Mouse (Mus musculus) CH12.LX (cell line): ENCODE results near the gene Slc35c2.

Experiments used
- CHD1 ChIP-seq: IDR thresholded peaks from 2 replicates; pipeline ENCODE4 v1.6.1; 2012; ENCODE audit warnings: low read depth, low read length, improper control_type of control experiment, inconsistent platforms
- CTCF ChIP-seq, 2 experiments: IDR thresholded peaks in 1 of 2; conservative IDR thresholded peaks in 1 of 2; 2 replicates each; pipeline ENCODE4 v1.5.1; 2011 to 2012; ENCODE audit warnings: low read depth in 2 of 2, low read length in 2 of 2, improper control_type of control experiment in 1 of 2, inconsistent platforms in 1 of 2, mild to moderate bottlenecking in 1 of 2, moderate library complexity in 1 of 2
- EP300 ChIP-seq: IDR thresholded peaks from 2 replicates; pipeline ENCODE4 v1.6.1; 2011; ENCODE audit warnings: low read length, improper control_type of control experiment
- MAFK ChIP-seq: IDR thresholded peaks from 2 replicates; pipeline ENCODE4 v1.6.1; 2011; ENCODE audit warnings: low read length, improper control_type of control experiment; ENCODE audit not compliant: insufficient replicate concordance
- NELFE ChIP-seq: IDR thresholded peaks from 2 replicates; pipeline ENCODE4 v1.6.1; 2011; ENCODE audit warnings: low read depth, low read length, improper control_type of control experiment
- POLR2A ChIP-seq: IDR thresholded peaks from 2 replicates; pipeline ENCODE4 v1.6.1; 2011; ENCODE audit warnings: low read depth, mild to moderate bottlenecking, improper control_type of control experiment, low read length
- UBTF ChIP-seq: IDR thresholded peaks from 2 replicates; pipeline ENCODE4 v1.6.1; 2012; ENCODE audit warnings: low read depth, mild to moderate bottlenecking, inconsistent platforms, low read length, improper control_type of control experiment, moderate library complexity
- USF1 ChIP-seq: IDR thresholded peaks from 2 replicates; pipeline ENCODE4 v1.6.1; 2014; ENCODE audit warnings: low read depth, mild to moderate bottlenecking, inconsistent platforms, low read length, improper control_type of control experiment
- ZC3H11A ChIP-seq: IDR thresholded peaks from 2 replicates; pipeline ENCODE4 v1.6.1; 2012; ENCODE audit warnings: low read depth, mild to moderate bottlenecking, inconsistent platforms, low read length, improper control_type of control experiment

DNA sequence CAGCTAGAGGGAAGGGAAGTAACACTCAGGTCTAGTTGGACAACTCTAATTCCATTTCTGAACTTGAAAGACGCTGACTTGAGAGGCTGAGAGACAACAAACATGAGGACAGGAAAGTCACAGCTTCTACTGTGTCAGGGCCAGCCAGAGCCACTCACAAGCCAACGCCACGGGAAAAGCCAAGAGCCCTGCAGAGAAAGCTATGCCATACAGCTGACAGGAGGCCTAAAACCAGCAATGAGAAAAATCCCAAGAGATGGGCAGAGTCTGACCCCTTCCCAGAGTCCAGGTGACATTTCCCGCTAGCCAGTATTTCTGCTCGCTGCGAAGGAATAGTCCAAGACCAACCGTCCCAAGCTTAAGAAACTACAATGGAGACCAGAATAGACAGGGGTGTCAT is 31.3 kb upstream of the Slc35c2 start:
- TF ChIP-seq ZC3H11A (no peak), CTCF (conservative IDR thresholded peaks at IDR 0.05 in 1 of 2, IDR thresholded peaks at IDR 0.05 in 1 of 2; ENCODE audit: low read depth in 2 of 2, low read length in 2 of 2) (no peak), EP300 (no peak), CHD1 (no peak), POLR2A (no peak), NELFE (no peak), MAFK (no peak), USF1 (no peak), UBTF (no peak)
